Mouse (Mus musculus): ENCODE data around the gene Gon7. TPM values are rescaled to one million over a fixed set of nuclear protein-coding genes. Genes with fewer than 3 reads are reported as not detected.

The Gon7 gene
- polyA plus RNA-seq, 1 experiment from 2014 or later, result 43.9 TPM

Other genes starting within 250 kb of the Gon7 start
- gene Chga, start 202.8 kb downstream of the Gon7 start, polyA plus RNA-seq (2014; fragmentation: Nextera tagmentation; extraction: Ambion mirVana), result 0.20 and 0.23 TPM in 2 replicates
- gene Itpk1, start 52.9 kb downstream of the Gon7 start, polyA plus RNA-seq (2014; fragmentation: Nextera tagmentation; extraction: Ambion mirVana), result 7.4 and 7.7 TPM in 2 replicates
- 33.9 and 36.2 TPM in 2 replicates for gene Moap1, start 14.1 kb downstream of the Gon7 start, polyA plus RNA-seq (2014; fragmentation: Nextera tagmentation; extraction: Ambion mirVana)
- 9.7 and 10.7 TPM in 2 replicates for gene Tmem251, start 14.0 kb downstream of the Gon7 start, polyA plus RNA-seq (2014; fragmentation: Nextera tagmentation; extraction: Ambion mirVana)
- gene Gm28051, start within 50 bp of the Gon7 start, polyA plus RNA-seq (2014; fragmentation: Nextera tagmentation; extraction: Ambion mirVana), result 0.40 TPM in 1 of 2 replicates, not detected in the other
- 58.6 and 59.2 TPM in 2 replicates for gene Ubr7, start 164 bp upstream of the Gon7 start, polyA plus RNA-seq (2014; fragmentation: Nextera tagmentation; extraction: Ambion mirVana)
- 35.8 and 36.8 TPM in 2 replicates for gene Gm20604, start 869 bp upstream of the Gon7 start, polyA plus RNA-seq (2014; fragmentation: Nextera tagmentation; extraction: Ambion mirVana)
- 18.7 and 19.7 TPM in 2 replicates for gene Btbd7, start 120.7 kb upstream of the Gon7 start, polyA plus RNA-seq (2014; fragmentation: Nextera tagmentation; extraction: Ambion mirVana)
- gene Cox8c, start 141.5 kb upstream of the Gon7 start, polyA plus RNA-seq (2014; fragmentation: Nextera tagmentation; extraction: Ambion mirVana), result not detected in 2 replicates
- 0.16 TPM in 1 of 2 replicates, not detected in the other for gene Unc79, start 191.1 kb upstream of the Gon7 start, polyA plus RNA-seq (2014; fragmentation: Nextera tagmentation; extraction: Ambion mirVana)